Mouse (Mus musculus): Measurements from ENCODE around the gene Fli1.

- TF ChIP-seq MAZ (IDR thresholded peaks at IDR 0.05; ENCODE audit: low read depth, low read length) = no peak
- TF ChIP-seq MYC (IDR thresholded peaks at IDR 0.05; ENCODE audit: low read depth, low read length) = no peak
- TF ChIP-seq GATA1 (IDR thresholded peaks at IDR 0.05; ENCODE audit: low read depth, low read length) = 0 out of 2 replicates have a peak, but pooled peaks have one; percentile 33
- TF ChIP-seq CTCF (IDR thresholded peaks at IDR 0.05 in 2 of 3, conservative IDR thresholded peaks at IDR 0.05 in 1 of 3; ENCODE audit: control insufficient read depth in 1 of 3, insufficient read depth in 1 of 3, low read depth in 2 of 3, low read length in 3 of 3, poor library complexity in 1 of 3, severe bottlenecking in 1 of 3) = no peak
- TF ChIP-seq CHD2 (IDR thresholded peaks at IDR 0.05; ENCODE audit: low read length) = no peak
- TF ChIP-seq POLR2A (IDR thresholded peaks at IDR 0.05; ENCODE audit: control insufficient read depth in 1 of 2, insufficient read depth in 1 of 2, low read depth in 1 of 2, low read length in 2 of 2, poor library complexity in 1 of 2) = no peak
- no peak for TF ChIP-seq ZMIZ1 (IDR thresholded peaks at IDR 0.05; ENCODE audit: low read depth, low read length)
- TF ChIP-seq RAD21 (IDR thresholded peaks at IDR 0.05; ENCODE audit: low read depth, low read length) = no peak
- no peak for TF ChIP-seq MAX (IDR thresholded peaks at IDR 0.05; ENCODE audit: low read length)
- TF ChIP-seq ZKSCAN1 (IDR thresholded peaks at IDR 0.05; ENCODE audit: low read depth, low read length) = no peak
- TF ChIP-seq MAFK (IDR thresholded peaks at IDR 0.05; ENCODE audit: borderline replicate concordance, low read depth, low read length) = no peak
Measured at GRCm38 (mm10) chr9:32476604-32477003, 66.1 kb downstream of the Fli1 start.
